Mouse (Mus musculus): ENCODE data around the gene Psap.

GRCm38 (mm10) chr10:60328963-60329650, 51.7 kb downstream of the Psap start:
- TF ChIP-seq POLR2A (IDR thresholded peaks at IDR 0.05; ENCODE audit: low read depth, low read length) (no peak), CTCF (IDR thresholded peaks at IDR 0.05; ENCODE audit: extremely low read depth, insufficient read length, insufficient replicate concordance, low read depth, low read length) (no peak)
